Mouse (Mus musculus) midbrain, embryonic 11.5 days (tissue): ENCODE measurements around the gene Tfap2d. TPM values are rescaled to one million over a fixed set of nuclear protein-coding genes. Genes with fewer than 3 reads are reported as not detected.

Source experiments
- ATAC-seq: fragments of 200-750 bp; cut with Nextera tagmentation; 2 replicates; pipeline ENCODE4 v1.8.0; 2017; ENCODE audit warnings: moderate TSS enrichment, moderate library complexity; ENCODE audit not compliant: low FRiP score
- DNase-seq: peaks from one replicate; pipeline ENCODE4 v3.0.0; 2015; ENCODE audit warnings: low spot score; ENCODE audit errors: missing footprints
- H3K27ac ChIP-seq: fragments of 300-500 bp; sonication (generic); 2 replicates; pipeline ENCODE4 v1.5.1; 2014; ENCODE audit warnings: low read depth, low read length
- H3K27me3 ChIP-seq: fragments of 300-500 bp; sonication (generic); 2 replicates; pipeline ENCODE4 v1.6.1; 2014; ENCODE audit warnings: mild to moderate bottlenecking, low read length, moderate library complexity, mixed read lengths; ENCODE audit not compliant: control insufficient read depth, insufficient read depth
- H3K36me3 ChIP-seq: fragments of 300-500 bp; sonication (generic); 2 replicates; pipeline ENCODE4 v1.6.1; 2014; ENCODE audit warnings: mild to moderate bottlenecking, low read length, moderate library complexity, mixed read lengths; ENCODE audit not compliant: control insufficient read depth, insufficient read depth
- H3K4me1 ChIP-seq: fragments of 300-500 bp; sonication (generic); 2 replicates; pipeline ENCODE4 v1.6.1; 2014; ENCODE audit warnings: low read length; ENCODE audit not compliant: control insufficient read depth, insufficient read depth
- H3K4me2 ChIP-seq: fragments of 300-500 bp; sonication (generic); 2 replicates; pipeline ENCODE4 v1.6.1; 2014; ENCODE audit warnings: mild to moderate bottlenecking, moderate library complexity
- H3K4me3 ChIP-seq: fragments of 300-500 bp; sonication (generic); 2 replicates; pipeline ENCODE4 v1.5.1; 2014; ENCODE audit warnings: low read depth, low read length
- H3K9ac ChIP-seq: fragments of 300-500 bp; sonication (generic); 2 replicates; pipeline ENCODE4 v1.6.1; 2014; ENCODE audit warnings: low read length
- H3K9me3 ChIP-seq: fragments of 300-500 bp; sonication (generic); 2 replicates; pipeline ENCODE4 v1.6.1; 2016; ENCODE audit warnings: low read length; ENCODE audit not compliant: control insufficient read depth
- WGBS: fragments of 180-500 bp; shearing (Covaris S2); extraction: QIAGEN DNeasy Blood & Tissue Kit; methylation state at CpG from one replicate; pipeline ENCODE4 v1.1.7; 2014; 5-methylcytosine and 5-hydroxymethylcytosine counted together
- polyA plus RNA-seq: library from polyadenylated mRNA; unstranded; fragments of >200 nt; fragmentation: Nextera tagmentation; extraction: Ambion mirVana; gene quantifications from 2 replicates; pipeline ENCODE4 v1.2.1, GENCODE M21; 2014

Gene Tfap2d
- polyA plus RNA-seq, result 20.1 and 28.1 TPM in 2 replicates

DNA sequence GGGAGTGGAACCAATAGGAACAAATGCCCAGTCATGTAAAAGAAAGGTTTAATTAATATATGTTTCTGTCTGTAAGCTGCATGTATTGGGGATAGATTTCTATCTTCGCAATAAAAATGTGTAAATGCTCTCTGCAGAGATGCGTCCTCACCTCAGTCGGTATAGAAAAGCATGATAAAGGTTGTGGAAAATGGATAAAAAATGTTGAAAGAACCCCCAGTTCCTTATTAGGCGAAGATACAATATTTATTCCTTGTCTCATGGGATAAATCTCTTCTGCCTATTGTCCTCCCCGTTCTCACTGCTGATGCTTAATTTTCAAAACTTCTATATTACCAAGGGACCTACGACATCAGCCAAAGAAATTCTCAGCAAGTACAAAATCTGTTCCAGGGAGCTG, at the start of gene Tfap2d:
Gene Tfap2d (plus strand): TSS at position 392 of the 400 bp plus-strand sequence.
- Histone ChIP-seq H3K4me1 (peaks cover 4% of the 10 kb centered on the region; the same call in 1 of the 2 replicates), H3K4me2 (peak within 1 kb of the TSS; percentile 38; the same call in 1 of the 2 replicates), H3K27ac (peak within 1 kb of the TSS; percentile 58), H3K36me3 (no peaks in the 10 kb centered on the region), H3K4me3 (peak within 1 kb of the TSS; percentile 36), H3K9me3 (no peaks in the 10 kb centered on the region), H3K27me3 (peaks cover 89% of the 10 kb centered on the region), H3K9ac (peak within 1 kb of the TSS; percentile 51)
- peak; percentile 92 for DNase-seq
- WGBS, result 2% methylated on average over 6 of the region's 6 CpGs
- ATAC-seq, result no peak

DNA sequence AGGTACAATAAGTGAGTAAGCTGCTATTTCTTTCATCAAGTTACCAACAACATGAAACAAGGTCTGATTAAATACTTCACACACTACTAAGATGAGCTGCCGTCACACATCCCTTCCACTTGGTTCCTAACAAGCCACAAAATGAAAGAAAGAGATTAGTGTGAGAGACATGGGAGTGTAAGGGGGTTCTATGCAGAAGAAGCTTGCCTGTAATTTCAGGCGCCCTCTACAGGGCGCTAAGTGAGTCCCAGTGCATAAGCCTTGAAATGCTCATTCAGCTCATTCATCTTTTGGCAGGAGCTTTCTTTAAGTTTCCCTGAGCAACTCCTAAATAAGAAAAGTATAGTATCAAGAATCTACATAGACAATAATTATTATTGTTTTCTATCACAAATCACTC, 46.5 kb upstream of the Tfap2d start:
- Histone ChIP-seq H3K27ac (no peak overlapping the region), H3K9ac (no peak overlapping the region), H3K4me1 (no peaks in the 10 kb centered on the region), H3K9me3 (no peaks in the 10 kb centered on the region), H3K27me3 (no peaks in the 10 kb centered on the region), H3K36me3 (no peaks in the 10 kb centered on the region), H3K4me3 (no peak overlapping the region), H3K4me2 (no peak overlapping the region)
- ATAC-seq (peak; percentile 69; the same call in 1 of the 2 replicates), DNase-seq (peak; percentile 86)
- 21% methylated on average over 3 of the region's 3 CpGs for WGBS

GRCm38 (mm10) chr1:19056861-19057260, 46.0 kb upstream of the Tfap2d start:
- Histone ChIP-seq H3K4me3 (no peak overlapping the region), H3K4me1 (no peaks in the 10 kb centered on the region), H3K9ac (no peak overlapping the region), H3K27me3 (no peaks in the 10 kb centered on the region), H3K27ac (no peak overlapping the region), H3K9me3 (no peaks in the 10 kb centered on the region), H3K4me2 (no peak overlapping the region), H3K36me3 (no peaks in the 10 kb centered on the region)
- 71% methylated on average over 6 of the region's 6 CpGs for WGBS
- DNase-seq, result no peak
- ATAC-seq, result no peak

- Histone ChIP-seq H3K4me1 (no peaks in the 10 kb centered on the region), H3K9ac (no peak overlapping the region), H3K9me3 (no peaks in the 10 kb centered on the region), H3K4me3 (no peak overlapping the region), H3K4me2 (no peak overlapping the region), H3K27me3 (no peaks in the 10 kb centered on the region; the same call in 1 of the 2 replicates), H3K36me3 (no peaks in the 10 kb centered on the region), H3K27ac (no peak overlapping the region)
- ATAC-seq (peak; percentile 87), DNase-seq (no peak)
- 18% methylated on average over 8 of the region's 8 CpGs for WGBS
Measured at GRCm38 (mm10) chr1:19088078-19088477, 14.7 kb upstream of the Tfap2d start.

- ATAC-seq, result peak; percentile 72
Measured at GRCm38 (mm10) chr1:19096921-19097320, 5.9 kb upstream of the Tfap2d start.

DNA sequence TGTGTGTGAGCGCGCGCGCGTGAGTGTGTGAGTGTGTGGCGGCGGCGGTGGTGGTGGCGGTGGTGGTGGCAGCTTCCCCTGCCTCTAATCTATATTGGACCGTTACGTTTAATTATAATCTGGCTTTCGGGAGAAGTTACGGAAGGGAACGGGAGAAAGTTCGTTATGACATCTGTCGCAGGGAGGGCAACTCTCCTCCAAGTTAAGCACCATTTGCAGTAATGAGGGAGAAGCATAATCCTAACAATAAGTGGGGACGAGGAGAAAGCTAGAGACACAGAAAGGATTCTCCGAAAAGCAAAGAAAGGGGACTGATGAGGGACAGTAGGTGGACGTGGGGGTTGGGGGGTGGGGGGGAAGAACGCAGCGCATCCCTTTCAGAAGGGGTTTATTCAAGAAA, 494 bp downstream of the Tfap2d start:
- H3K27ac ChIP-seq, result peak overlapping the region; percentile 58
- H3K4me3 ChIP-seq, result peak overlapping the region; percentile 36
- peaks cover 4% of the 10 kb centered on the region; the same call in 1 of the 2 replicates for H3K4me1 ChIP-seq
- under 1% methylated on average over 21 of the region's 21 CpGs for WGBS
- peak; percentile 86 for DNase-seq
- peak overlapping the region; percentile 51 for H3K9ac ChIP-seq
- H3K9me3 ChIP-seq, result no peaks in the 10 kb centered on the region
- H3K27me3 ChIP-seq, result peaks cover 90% of the 10 kb centered on the region
- no peak for ATAC-seq
- peak overlapping the region; percentile 38; the same call in 1 of the 2 replicates for H3K4me2 ChIP-seq
- H3K36me3 ChIP-seq, result no peaks in the 10 kb centered on the region

More at GRCm38 (mm10) chr1:19096921-19097320, 5.9 kb upstream of the Tfap2d start:
- DNase-seq, result peak; percentile 90
- H3K9me3 ChIP-seq, result no peaks in the 10 kb centered on the region
- peaks cover 2% of the 10 kb centered on the region; the same call in 1 of the 2 replicates for H3K4me1 ChIP-seq
- peaks cover 69% of the 10 kb centered on the region for H3K27me3 ChIP-seq
- WGBS, result under 1% methylated on average over 18 of the region's 18 CpGs
- H3K4me2 ChIP-seq, result no peak overlapping the region
- no peaks in the 10 kb centered on the region for H3K36me3 ChIP-seq
- H3K27ac ChIP-seq, result no peak overlapping the region
- no peak overlapping the region for H3K4me3 ChIP-seq
- no peak overlapping the region for H3K9ac ChIP-seq

DNA sequence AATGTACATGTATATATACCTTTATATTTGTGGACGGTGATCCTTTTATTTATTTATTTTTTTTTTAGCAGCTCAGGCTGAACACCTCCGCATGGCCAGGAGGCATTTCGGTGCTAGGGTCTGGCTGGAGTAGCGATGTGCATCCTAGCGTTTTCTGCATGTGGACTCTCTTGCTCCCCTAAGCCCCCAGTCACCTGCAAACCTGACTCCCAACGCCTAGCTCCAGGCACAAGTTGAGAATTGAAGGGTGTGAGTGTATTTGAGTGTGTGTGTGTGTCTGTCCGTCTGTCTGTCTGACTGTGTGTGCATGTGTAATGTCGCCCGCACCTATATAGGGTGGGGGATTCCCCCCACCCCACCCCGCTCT, 937 bp downstream of the Tfap2d start:
- Histone ChIP-seq H3K9ac (peak overlapping the region; percentile 51; the same call in 1 of the 2 replicates), H3K4me1 (peaks cover 4% of the 10 kb centered on the region; the same call in 1 of the 2 replicates), H3K27me3 (peaks cover 90% of the 10 kb centered on the region), H3K9me3 (no peaks in the 10 kb centered on the region), H3K4me3 (peak overlapping the region; percentile 36), H3K36me3 (no peaks in the 10 kb centered on the region), H3K27ac (peak overlapping the region; percentile 58), H3K4me2 (peak overlapping the region; percentile 38)
- 3% methylated on average over 10 of the region's 10 CpGs for WGBS
- DNase-seq (peak; percentile 92), ATAC-seq (peak; percentile 4; the same call in 1 of the 2 replicates)

DNA sequence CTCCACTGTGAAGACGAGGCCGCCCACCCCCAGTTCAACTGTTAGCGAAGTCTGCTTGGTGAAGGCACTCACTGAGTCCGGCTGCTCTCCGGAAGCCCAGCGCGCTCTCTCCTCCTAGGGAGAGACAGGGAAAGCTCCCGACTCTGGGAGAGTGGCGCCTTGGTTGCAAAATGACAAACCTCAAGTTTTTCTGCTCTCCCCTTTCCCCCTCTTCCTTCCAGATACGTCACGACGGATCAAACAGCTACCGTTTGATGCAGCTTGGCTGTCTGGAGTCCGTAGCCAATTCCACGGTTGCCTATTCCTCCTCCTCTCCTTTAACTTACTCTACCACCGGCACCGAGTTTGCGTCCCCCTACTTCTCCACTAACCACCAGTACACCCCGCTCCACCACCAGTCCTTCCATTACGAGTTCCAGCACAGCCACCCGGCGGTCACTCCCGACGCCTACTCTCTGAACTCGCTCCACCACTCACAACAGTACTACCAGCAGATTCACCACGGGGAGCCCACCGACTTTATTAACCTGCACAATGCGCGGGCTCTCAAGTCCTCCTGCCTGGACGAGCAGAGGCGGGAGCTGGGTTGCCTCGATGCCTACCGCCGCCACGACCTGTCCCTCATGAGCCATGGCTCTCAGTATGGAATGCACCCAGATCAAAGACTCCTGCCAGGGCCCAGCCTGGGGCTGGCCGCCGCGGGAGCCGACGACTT, 1.5 kb downstream of the Tfap2d start:
- H3K27ac ChIP-seq, result peak overlapping the region; percentile 58

GRCm38 (mm10) chr1:19106401-19106800, 3.6 kb downstream of the Tfap2d start:
- Histone ChIP-seq H3K36me3 (no peaks in the 10 kb centered on the region), H3K27ac (peak overlapping the region; percentile 31; the same call in 1 of the 2 replicates), H3K27me3 (peaks cover 92% of the 10 kb centered on the region), H3K4me3 (peak overlapping the region; percentile 4; the same call in 1 of the 2 replicates), H3K4me1 (peaks cover 4% of the 10 kb centered on the region; the same call in 1 of the 2 replicates), H3K4me2 (0 out of 2 replicates have a peak overlapping the region, but pooled peaks have one; percentile 19), H3K9me3 (no peaks in the 10 kb centered on the region), H3K9ac (no peak overlapping the region)
- 2% methylated on average over 4 of the region's 4 CpGs for WGBS
- DNase-seq (peak; percentile 90), ATAC-seq (peak; percentile 3; the same call in 1 of the 2 replicates)

More for the DNA sequence above, 1.5 kb downstream of the Tfap2d start:
- Histone ChIP-seq H3K4me1 (peaks cover 4% of the 10 kb centered on the region; the same call in 1 of the 2 replicates), H3K4me3 (peak overlapping the region; percentile 36), H3K36me3 (no peaks in the 10 kb centered on the region), H3K4me2 (peak overlapping the region; percentile 38), H3K9me3 (no peaks in the 10 kb centered on the region), H3K27me3 (peaks cover 91% of the 10 kb centered on the region), H3K9ac (peak overlapping the region; percentile 51)
- peak; percentile 96 for DNase-seq
- under 1% methylated on average over 40 of the region's 40 CpGs for WGBS
- ATAC-seq, result peak; percentile 36
